Mouse (Mus musculus) E14TG2a.4 (cell line): ENCODE measurements around the gene Zfp27.

Experiments
- CTCF ChIP-seq: conservative IDR thresholded peaks from 2 replicates; pipeline ENCODE4 v1.5.1; 2014; ENCODE audit warnings: low read length
- NANOG ChIP-seq: IDR thresholded peaks from 2 replicates; pipeline ENCODE4 v1.6.1; 2014; ENCODE audit warnings: borderline replicate concordance, low read length, mixed read lengths
- POU5F1 ChIP-seq: IDR thresholded peaks from 2 replicates; pipeline ENCODE4 v1.6.1; 2014; ENCODE audit warnings: low read length, borderline replicate concordance

- TF ChIP-seq CTCF (no peak), NANOG (no peak), POU5F1 (no peak)
Observed at GRCm38 (mm10) chr7:29938856-29939255, 32.5 kb upstream of the Zfp27 start.
